Mouse (Mus musculus): ENCODE results near the gene Pxt1. TPM values are rescaled to one million over a fixed set of nuclear protein-coding genes. Genes with fewer than 3 reads are reported as not detected.
A peak's percentile ranks its signal among the peaks of the same experiment; 100 is the strongest.

Pxt1 gene
- polyA plus RNA-seq, 1 experiment from 2014 or later = 0.21 TPM

GRCm38 (mm10) chr17:28921086-28921485 is 22.6 kb downstream of the Pxt1 start:
- WGBS = 72% methylated on average over 8 of the region's 8 CpGs
- Histone ChIP-seq H3K9ac (replicated peaks; ENCODE audit: low read length) (no peak overlapping the region), H3K4me1 (ENCODE audit: insufficient read depth, low read length) (peaks cover 17% of the 10 kb centered on the region), H3K4me2 (replicated peaks; ENCODE audit: low read depth, low read length) (no peak overlapping the region), H3K9me3 (ENCODE audit: low read length) (no peaks in the 10 kb centered on the region), H3K27ac (ENCODE audit: low read length) (no peak overlapping the region), H3K36me3 (ENCODE audit: insufficient read depth, low read length) (no peaks in the 10 kb centered on the region), H3K27me3 (ENCODE audit: insufficient read depth, low read length) (no peaks in the 10 kb centered on the region), H3K4me3 (ENCODE audit: low read length) (no peak overlapping the region)
- no peak for ATAC-seq (ENCODE audit: low FRiP score, low TSS enrichment)

GRCm38 (mm10) chr17:28916520-28916919 is 27.1 kb downstream of the Pxt1 start:
- no peaks in the 10 kb centered on the region for H3K27me3 ChIP-seq (ENCODE audit: insufficient read depth, low read length)
- no peak overlapping the region for H3K4me3 ChIP-seq (ENCODE audit: low read length)
- WGBS = 87% methylated on average over 1 of the region's 1 CpGs
- no peak overlapping the region for H3K27ac ChIP-seq (ENCODE audit: low read length)
- no peaks in the 10 kb centered on the region for H3K9me3 ChIP-seq (ENCODE audit: low read length)
- no peak for ATAC-seq (ENCODE audit: low FRiP score, low TSS enrichment)
- no peaks in the 10 kb centered on the region for H3K4me1 ChIP-seq (ENCODE audit: insufficient read depth, low read length)
- H3K4me2 ChIP-seq (replicated peaks; ENCODE audit: low read depth, low read length) = no peak overlapping the region
- no peaks in the 10 kb centered on the region for H3K36me3 ChIP-seq (ENCODE audit: insufficient read depth, low read length)
- H3K9ac ChIP-seq (replicated peaks; ENCODE audit: low read length) = no peak overlapping the region

GRCm38 (mm10) chr17:28915060-28915628 is 28.5 kb downstream of the Pxt1 start, which contains the start of gene 4930539E08Rik:
Gene 4930539E08Rik, minus strand, starts transcription at chr17:28915324.
- no peaks in the 10 kb centered on the region for H3K4me1 ChIP-seq (ENCODE audit: insufficient read depth, low read length)
- 66% methylated on average over 12 of the region's 12 CpGs for WGBS
- H3K27me3 ChIP-seq (ENCODE audit: insufficient read depth, low read length) = no peaks in the 10 kb centered on the region
- H3K9me3 ChIP-seq (ENCODE audit: low read length) = no peaks in the 10 kb centered on the region
- H3K9ac ChIP-seq (replicated peaks; ENCODE audit: low read length) = no peak within 1 kb of the TSS
- H3K4me3 ChIP-seq (ENCODE audit: low read length) = no peak within 1 kb of the TSS
- H3K27ac ChIP-seq (ENCODE audit: low read length) = no peak within 1 kb of the TSS
- ATAC-seq (ENCODE audit: low FRiP score, low TSS enrichment) = no peak
- H3K36me3 ChIP-seq (ENCODE audit: insufficient read depth, low read length) = no peaks in the 10 kb centered on the region
- H3K4me2 ChIP-seq (replicated peaks; ENCODE audit: low read depth, low read length) = no peak within 1 kb of the TSS

- Histone ChIP-seq H3K9me3 (ENCODE audit: low read length) (no peaks in the 10 kb centered on the region), H3K4me3 (ENCODE audit: low read length) (no peak overlapping the region), H3K36me3 (ENCODE audit: insufficient read depth, low read length) (no peaks in the 10 kb centered on the region), H3K27me3 (ENCODE audit: insufficient read depth, low read length) (0 out of 2 replicates have a peak, but pooled peaks cover 5% of the 10 kb centered on the region), H3K4me1 (ENCODE audit: insufficient read depth, low read length) (peaks cover 10% of the 10 kb centered on the region), H3K9ac (replicated peaks; ENCODE audit: low read length) (no peak overlapping the region), H3K27ac (ENCODE audit: low read length) (no peak overlapping the region), H3K4me2 (replicated peaks; ENCODE audit: low read depth, low read length) (no peak overlapping the region)
- ATAC-seq (ENCODE audit: low FRiP score, low TSS enrichment) = no peak
- WGBS = 80% methylated on average over 6 of the region's 6 CpGs
These were observed 29.7 kb downstream of the Pxt1 start for GRCm38 (mm10) chr17:28913940-28914339.

- H3K27ac ChIP-seq (ENCODE audit: low read length) = no peak overlapping the region
- no peaks in the 10 kb centered on the region for H3K9me3 ChIP-seq (ENCODE audit: low read length)
- no peak overlapping the region for H3K9ac ChIP-seq (replicated peaks; ENCODE audit: low read length)
- no peak for ATAC-seq (ENCODE audit: low FRiP score, low TSS enrichment)
- 70% methylated on average over 5 of the region's 5 CpGs for WGBS
- no peak overlapping the region for H3K4me2 ChIP-seq (replicated peaks; ENCODE audit: low read depth, low read length)
- peaks cover 10% of the 10 kb centered on the region for H3K4me1 ChIP-seq (ENCODE audit: insufficient read depth, low read length)
- 0 out of 2 replicates have a peak, but pooled peaks cover 5% of the 10 kb centered on the region for H3K27me3 ChIP-seq (ENCODE audit: insufficient read depth, low read length)
- no peak overlapping the region for H3K4me3 ChIP-seq (ENCODE audit: low read length)
- no peaks in the 10 kb centered on the region for H3K36me3 ChIP-seq (ENCODE audit: insufficient read depth, low read length)
These were observed 30.4 kb downstream of the Pxt1 start for GRCm38 (mm10) chr17:28913200-28913599.

- Histone ChIP-seq H3K4me3 (ENCODE audit: low read length) (no peak overlapping the region), H3K27me3 (ENCODE audit: insufficient read depth, low read length) (0 out of 2 replicates have a peak, but pooled peaks cover 5% of the 10 kb centered on the region), H3K9ac (replicated peaks; ENCODE audit: low read length) (0 out of 2 replicates have a peak overlapping the region, but pooled peaks have one; percentile 66), H3K9me3 (ENCODE audit: low read length) (no peaks in the 10 kb centered on the region), H3K4me1 (ENCODE audit: insufficient read depth, low read length) (peaks cover 10% of the 10 kb centered on the region), H3K36me3 (ENCODE audit: insufficient read depth, low read length) (no peaks in the 10 kb centered on the region), H3K27ac (ENCODE audit: low read length) (no peak overlapping the region), H3K4me2 (replicated peaks; ENCODE audit: low read depth, low read length) (peak overlapping the region; percentile 57)
- WGBS = 19% methylated on average over 7 of the region's 7 CpGs
- ATAC-seq (ENCODE audit: low FRiP score, low TSS enrichment) = 0 out of 2 replicates have a peak, but pooled peaks have one; percentile 50
These were observed 33.5 kb downstream of the Pxt1 start for GRCm38 (mm10) chr17:28910139-28910538.

GRCm38 (mm10) chr17:28909252-28909941 is 34.2 kb downstream of the Pxt1 start:
- H3K4me3 ChIP-seq (ENCODE audit: low read length) = peak overlapping the region; percentile 33
- no peaks in the 10 kb centered on the region for H3K9me3 ChIP-seq (ENCODE audit: low read length)
- H3K4me2 ChIP-seq (replicated peaks; ENCODE audit: low read depth, low read length) = peak overlapping the region; percentile 57
- no peaks in the 10 kb centered on the region for H3K36me3 ChIP-seq (ENCODE audit: insufficient read depth, low read length)
- WGBS = 4% methylated on average over 29 of the region's 29 CpGs
- H3K27me3 ChIP-seq (ENCODE audit: insufficient read depth, low read length) = 0 out of 2 replicates have a peak, but pooled peaks cover 5% of the 10 kb centered on the region
- no peak overlapping the region for H3K27ac ChIP-seq (ENCODE audit: low read length)
- H3K4me1 ChIP-seq (ENCODE audit: insufficient read depth, low read length) = peaks cover 10% of the 10 kb centered on the region
- ATAC-seq (ENCODE audit: low FRiP score, low TSS enrichment) = peak; percentile 64; the same call in 1 of the 2 replicates
- H3K9ac ChIP-seq (replicated peaks; ENCODE audit: low read length) = peak overlapping the region; percentile 66

GRCm38 (mm10) chr17:28907959-28908358 is 35.7 kb downstream of the Pxt1 start:
- 81% methylated on average over 7 of the region's 7 CpGs for WGBS
- H3K27ac ChIP-seq (ENCODE audit: low read length) = no peak overlapping the region
- H3K4me1 ChIP-seq (ENCODE audit: insufficient read depth, low read length) = peaks cover 10% of the 10 kb centered on the region
- H3K9ac ChIP-seq (replicated peaks; ENCODE audit: low read length) = no peak overlapping the region
- H3K36me3 ChIP-seq (ENCODE audit: insufficient read depth, low read length) = no peaks in the 10 kb centered on the region
- no peak overlapping the region for H3K4me3 ChIP-seq (ENCODE audit: low read length)
- H3K4me2 ChIP-seq (replicated peaks; ENCODE audit: low read depth, low read length) = no peak overlapping the region
- H3K27me3 ChIP-seq (ENCODE audit: insufficient read depth, low read length) = 0 out of 2 replicates have a peak, but pooled peaks cover 5% of the 10 kb centered on the region
- H3K9me3 ChIP-seq (ENCODE audit: low read length) = no peaks in the 10 kb centered on the region
- no peak for ATAC-seq (ENCODE audit: low FRiP score, low TSS enrichment)

GRCm38 (mm10) chr17:28905377-28905916 is 38.2 kb downstream of the Pxt1 start:
- no peak overlapping the region for H3K9ac ChIP-seq (replicated peaks; ENCODE audit: low read length)
- no peak overlapping the region for H3K4me2 ChIP-seq (replicated peaks; ENCODE audit: low read depth, low read length)
- no peak overlapping the region for H3K4me3 ChIP-seq (ENCODE audit: low read length)
- H3K9me3 ChIP-seq (ENCODE audit: low read length) = no peaks in the 10 kb centered on the region
- H3K27ac ChIP-seq (ENCODE audit: low read length) = no peak overlapping the region
- WGBS = 74% methylated on average over 11 of the region's 13 CpGs
- peaks cover 10% of the 10 kb centered on the region for H3K4me1 ChIP-seq (ENCODE audit: insufficient read depth, low read length)
- H3K36me3 ChIP-seq (ENCODE audit: insufficient read depth, low read length) = no peaks in the 10 kb centered on the region
- 0 out of 2 replicates have a peak, but pooled peaks cover 5% of the 10 kb centered on the region for H3K27me3 ChIP-seq (ENCODE audit: insufficient read depth, low read length)
- no peak for ATAC-seq (ENCODE audit: low FRiP score, low TSS enrichment)
